Mouse (Mus musculus) forebrain, embryonic 14.5 days (tissue): Measurements from ENCODE around the gene Mtx3. TPM values are rescaled to one million over a fixed set of nuclear protein-coding genes. Genes with fewer than 3 reads are reported as not detected.

Experiments used
- ATAC-seq: fragments of 200-750 bp; cut with Nextera tagmentation; 2 replicates; pipeline ENCODE4 v1.8.0; 2017; ENCODE audit warnings: mild to moderate bottlenecking, moderate library complexity
- DNase-seq: peaks from one replicate; pipeline ENCODE4 v3.0.0-alpha.2; 2015; ENCODE audit warnings: low spot score
- H3K27ac ChIP-seq: fragments of 300-500 bp; sonication (generic); 2 replicates; pipeline ENCODE4 v1.5.1; 2014; ENCODE audit warnings: low read depth, mild to moderate bottlenecking, control low read depth, low read length, moderate library complexity
- H3K27me3 ChIP-seq: fragments of 300-500 bp; sonication (generic); replicated peaks from 2 replicates; pipeline ENCODE4 v1.6.1; 2014; ENCODE audit warnings: low read length, control low read depth, mixed read lengths; ENCODE audit not compliant: control insufficient read depth, insufficient read depth
- H3K36me3 ChIP-seq: fragments of 300-500 bp; sonication (generic); 2 replicates; pipeline ENCODE4 v1.6.1; 2014; ENCODE audit warnings: low read length, control low read depth; ENCODE audit not compliant: control insufficient read depth, insufficient read depth
- H3K4me1 ChIP-seq: fragments of 300-500 bp; sonication (generic); 2 replicates; pipeline ENCODE4 v1.6.1; 2014; ENCODE audit warnings: antibody characterized with exemption, low read length, control low read depth; ENCODE audit not compliant: control insufficient read depth, insufficient read depth
- H3K4me2 ChIP-seq: fragments of 300-500 bp; sonication (generic); 2 replicates; pipeline ENCODE4 v1.6.1; 2014; ENCODE audit warnings: mild to moderate bottlenecking, control low read depth, low read length
- H3K4me3 ChIP-seq: fragments of 300-500 bp; sonication (generic); 2 replicates; pipeline ENCODE4 v1.5.1; 2014; ENCODE audit warnings: low read depth, low read length, control low read depth
- H3K9ac ChIP-seq: fragments of 300-500 bp; sonication (generic); 2 replicates; pipeline ENCODE4 v1.6.1; 2014; ENCODE audit warnings: mild to moderate bottlenecking, low read length, control low read depth, moderate library complexity
- H3K9me3 ChIP-seq: fragments of 300-500 bp; sonication (generic); replicated peaks from 2 replicates; pipeline ENCODE4 v1.6.1; 2016; ENCODE audit warnings: low read length, control low read depth, mixed read lengths; ENCODE audit not compliant: control insufficient read depth
- WGBS: fragments of 180-500 bp; shearing (Covaris S2); extraction: QIAGEN DNeasy Blood & Tissue Kit; methylation state at CpG from one replicate; pipeline ENCODE4 v1.1.7; 2014; 5-methylcytosine and 5-hydroxymethylcytosine counted together
- polyA plus RNA-seq: library from polyadenylated mRNA; unstranded; fragments of >200 nt; fragmentation: Nextera tagmentation; extraction: Ambion mirVana; gene quantifications from 2 replicates; pipeline ENCODE4 v1.2.1, GENCODE M21; 2014

The Mtx3 gene
- polyA plus RNA-seq, 1 experiment from 2014 or later, result 3.8 TPM

DNA sequence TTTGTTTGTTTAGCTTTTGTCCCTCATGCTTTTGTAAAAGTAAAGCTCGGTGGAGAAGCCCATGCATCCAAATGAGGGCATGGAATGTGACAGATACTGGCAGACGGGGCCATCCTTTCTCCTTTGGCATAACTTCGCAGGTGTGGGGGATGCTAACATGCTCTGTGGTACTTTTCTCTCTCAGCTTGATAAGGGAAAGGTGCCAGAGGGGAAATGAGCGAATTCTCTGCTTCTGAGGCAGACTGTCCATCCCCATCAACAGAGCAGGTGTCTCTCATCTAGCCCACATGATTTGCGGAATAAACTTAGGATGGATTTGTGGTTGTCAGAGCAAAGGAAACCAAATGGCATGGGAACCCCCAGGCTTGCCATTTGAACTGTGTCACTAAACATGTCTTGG is 61.4 kb downstream of the Mtx3 start:
- Histone ChIP-seq H3K36me3 (no peaks in the 10 kb centered on the region), H3K27ac (no peak overlapping the region), H3K27me3 (no peaks in the 10 kb centered on the region), H3K9me3 (no peaks in the 10 kb centered on the region), H3K4me3 (no peak overlapping the region), H3K9ac (no peak overlapping the region), H3K4me1 (no peaks in the 10 kb centered on the region), H3K4me2 (no peak overlapping the region)
- 85% methylated on average over 5 of the region's 5 CpGs for WGBS
- DNase-seq, result no peak
- no peak for ATAC-seq

DNA sequence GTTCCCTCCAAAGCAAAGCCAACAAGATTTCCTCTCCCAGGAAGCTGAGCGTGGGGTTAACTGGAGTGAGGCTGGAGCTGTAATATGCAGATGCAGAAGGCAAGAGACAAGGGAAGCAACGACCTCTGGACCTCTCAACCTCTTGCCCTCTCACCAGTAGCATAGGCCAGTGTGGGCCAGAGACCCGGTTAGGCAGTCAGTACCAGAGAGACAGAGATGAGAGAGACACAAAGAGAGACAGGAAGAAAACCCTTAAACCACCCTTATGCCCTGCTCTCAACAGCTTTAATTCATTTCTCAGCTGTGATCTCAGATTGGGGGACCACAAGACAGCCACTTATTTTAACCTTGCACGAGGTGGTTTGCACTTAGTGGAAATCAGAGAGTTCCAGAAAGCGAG is 62.8 kb downstream of the Mtx3 start:
- WGBS, result 67% methylated on average over 5 of the region's 5 CpGs
- no peak for ATAC-seq
- no peak overlapping the region for H3K4me2 ChIP-seq
- H3K4me3 ChIP-seq, result no peak overlapping the region
- no peaks in the 10 kb centered on the region for H3K36me3 ChIP-seq
- no peaks in the 10 kb centered on the region for H3K9me3 ChIP-seq
- H3K27ac ChIP-seq, result no peak overlapping the region
- no peak for DNase-seq
- no peaks in the 10 kb centered on the region for H3K4me1 ChIP-seq
- no peak overlapping the region for H3K9ac ChIP-seq
- H3K27me3 ChIP-seq, result no peaks in the 10 kb centered on the region

Other genes with a start within 250 kb of the Mtx3 start
- gene Serinc5, start 233.7 kb upstream of the Mtx3 start, polyA plus RNA-seq, result 13.7 and 15.5 TPM in 2 replicates
- gene Thbs4, start 49.9 kb upstream of the Mtx3 start, polyA plus RNA-seq, result 1.0 and 1.5 TPM in 2 replicates